Mouse (Mus musculus) heart, adult 8-10 months (tissue): Measurements from ENCODE around the gene Kantr. TPM values are rescaled to one million over a fixed set of nuclear protein-coding genes. Genes with fewer than 3 reads are reported as not detected.
"Not testable (repeated sequence)": the region's sequence is repeated elsewhere in the genome, so short reads cannot be mapped to it uniquely, and the experiment has no call there.

Experiments used
- DNase-seq: peaks from one replicate; pipeline ENCODE4 v3.0.0; 2022; ENCODE audit warnings: low spot score
- total RNA-seq, 4 experiments: library from RNA; stranded (reverse); gene quantifications; 2 replicates each; pipeline ENCODE4 v1.2.4; 2022

Gene Kantr
- 1 to 10 TPM; 2.3 to 5.2 (median 2.5) TPM for total RNA-seq

DNA sequence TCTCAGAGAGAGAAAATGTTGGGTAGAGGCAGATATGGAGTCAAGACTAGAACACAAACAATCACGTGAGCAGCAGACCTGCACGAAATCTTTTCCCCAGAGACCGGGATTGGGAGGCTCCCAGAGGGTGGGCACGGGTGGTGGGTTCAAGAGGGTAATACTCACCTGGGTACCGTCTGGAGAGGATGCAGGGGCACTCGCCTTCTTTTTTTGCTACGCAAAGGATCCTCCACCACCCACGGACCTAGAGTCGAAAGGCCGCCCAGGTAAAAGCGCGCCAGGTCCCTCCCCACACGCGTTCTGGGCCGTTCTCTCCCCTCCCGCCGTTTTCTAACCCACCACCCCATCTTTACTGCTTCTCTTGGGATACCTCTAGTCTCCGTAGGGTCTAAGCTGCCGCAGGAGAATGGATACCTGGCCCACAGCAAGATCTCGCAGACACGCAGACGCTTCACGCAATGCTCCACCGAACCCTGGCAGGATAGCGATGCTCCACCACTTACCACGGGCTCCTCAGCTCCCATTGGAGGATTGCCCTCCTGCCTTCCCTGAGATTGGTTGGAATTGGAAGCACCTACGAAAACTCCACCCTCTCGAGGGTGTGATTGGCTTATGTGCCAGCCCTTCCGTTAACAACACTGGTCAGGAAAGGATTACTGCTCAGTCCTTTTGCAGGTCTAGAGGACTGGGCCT lies at the start of gene Kantr:
Gene Kantr, minus strand, starts transcription at position 500 of the 693 bp plus-strand sequence.
- DNase-seq, result peak; percentile 86

DNA sequence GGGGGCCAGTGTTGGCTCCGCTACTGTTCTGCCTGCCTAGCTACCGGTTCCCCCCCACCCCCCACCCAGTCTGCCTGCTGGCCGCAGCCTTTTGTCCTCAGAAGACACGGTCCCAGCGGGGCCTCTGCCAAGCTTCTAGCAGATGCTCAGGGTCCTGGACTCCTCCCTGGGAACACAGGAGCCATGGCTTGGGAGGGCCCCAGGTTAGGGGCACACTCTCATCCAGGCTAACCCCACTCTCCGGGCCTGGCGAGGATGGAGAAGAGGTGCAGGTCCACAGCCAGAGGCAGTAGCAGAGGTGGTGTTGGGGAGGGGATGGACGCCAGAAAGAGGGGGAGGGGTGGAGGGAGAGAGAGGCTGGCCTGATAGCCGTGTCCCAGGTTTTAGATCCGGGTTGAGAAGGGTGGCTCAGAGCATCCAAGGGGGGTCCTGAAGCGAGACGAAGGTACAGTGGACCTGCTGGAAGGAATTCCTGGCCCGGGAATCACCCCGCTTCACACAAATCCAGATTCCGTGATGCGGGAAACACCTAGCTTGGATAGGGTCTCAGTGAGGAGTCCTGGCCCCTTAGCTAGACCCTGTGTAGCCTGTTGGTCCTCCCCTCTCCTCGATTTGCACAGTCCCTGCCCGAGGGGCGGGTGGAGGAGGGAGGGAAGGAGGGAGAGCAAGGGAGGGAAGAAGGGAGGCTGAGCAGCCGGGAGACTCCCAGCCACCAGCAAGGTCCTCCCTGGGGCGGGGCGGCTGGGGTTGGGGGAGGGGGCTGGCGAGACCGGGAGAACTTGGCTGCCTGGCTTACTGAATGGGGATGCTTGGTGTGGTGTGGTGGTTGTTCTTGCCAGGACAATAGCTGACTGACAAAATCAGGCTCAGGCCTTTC lies 41.3 kb upstream of the Kantr start, which contains the start of gene Gpr173:
Gene Gpr173, minus strand, starts transcription at position 308 of the 877 bp plus-strand sequence.
- DNase-seq, result peak; percentile 19

GRCm38 (mm10) chrX:152368054-152368396 lies 40.7 kb upstream of the Kantr start:
- DNase-seq, result no peak

- DNase-seq, result no peak
Measured at GRCm38 (mm10) chrX:152366418-152366817, 39.1 kb upstream of the Kantr start.

- peak; percentile 44 for DNase-seq
Measured at GRCm38 (mm10) chrX:152352553-152353153, 25.4 kb upstream of the Kantr start.

DNA sequence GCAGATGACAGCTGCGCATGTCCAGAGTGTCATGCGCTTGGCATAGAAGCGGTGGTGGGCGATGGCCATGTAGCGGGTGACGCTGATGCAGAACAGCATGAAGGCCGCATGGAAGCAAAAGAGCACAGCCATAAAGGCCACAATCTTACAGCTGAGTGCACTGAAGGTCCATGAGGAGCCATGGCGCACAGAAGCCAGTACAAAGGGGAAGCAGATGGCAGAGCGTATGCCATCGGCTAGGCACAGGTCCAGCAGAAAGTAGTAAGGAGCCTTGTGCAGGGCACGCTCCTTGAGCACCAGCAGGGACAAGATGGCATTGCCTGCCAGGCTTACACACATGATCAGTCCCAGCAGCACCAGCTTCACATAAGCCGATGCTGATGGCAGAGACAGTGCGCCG lies 19.7 kb upstream of the Kantr start:
- DNase-seq, result no peak

- no peak for DNase-seq
Measured at GRCm38 (mm10) chrX:152346587-152346986, 19.3 kb upstream of the Kantr start.

GRCm38 (mm10) chrX:152342903-152343302 lies 15.6 kb upstream of the Kantr start:
- DNase-seq, result no peak

- peak; percentile 93 for DNase-seq
Measured at GRCm38 (mm10) chrX:152342358-152342901, 15.1 kb upstream of the Kantr start, which contains the start of gene Tspyl2. TSS of gene Tspyl2 (minus strand) at chrX:152342425.

DNA sequence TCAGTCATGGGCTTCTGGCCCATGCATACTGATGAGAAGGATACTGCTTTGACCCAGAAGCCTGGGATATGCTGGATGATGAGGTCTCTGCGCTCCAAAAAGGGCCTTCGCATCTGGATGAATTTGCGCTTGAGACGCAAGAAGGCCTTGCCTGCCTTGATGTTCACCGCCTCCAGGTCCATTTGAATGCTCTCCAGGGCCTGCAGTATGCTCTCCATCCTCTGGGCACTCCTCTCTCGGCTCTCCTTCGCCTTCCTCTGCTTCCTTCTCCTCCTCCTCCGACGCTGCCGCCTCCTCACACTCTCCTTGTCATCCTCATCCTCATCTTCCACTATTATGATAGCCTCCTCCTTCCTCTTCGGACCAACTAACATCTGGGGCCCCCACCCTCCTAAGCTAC lies 14.2 kb upstream of the Kantr start:
- DNase-seq, result no peak

DNA sequence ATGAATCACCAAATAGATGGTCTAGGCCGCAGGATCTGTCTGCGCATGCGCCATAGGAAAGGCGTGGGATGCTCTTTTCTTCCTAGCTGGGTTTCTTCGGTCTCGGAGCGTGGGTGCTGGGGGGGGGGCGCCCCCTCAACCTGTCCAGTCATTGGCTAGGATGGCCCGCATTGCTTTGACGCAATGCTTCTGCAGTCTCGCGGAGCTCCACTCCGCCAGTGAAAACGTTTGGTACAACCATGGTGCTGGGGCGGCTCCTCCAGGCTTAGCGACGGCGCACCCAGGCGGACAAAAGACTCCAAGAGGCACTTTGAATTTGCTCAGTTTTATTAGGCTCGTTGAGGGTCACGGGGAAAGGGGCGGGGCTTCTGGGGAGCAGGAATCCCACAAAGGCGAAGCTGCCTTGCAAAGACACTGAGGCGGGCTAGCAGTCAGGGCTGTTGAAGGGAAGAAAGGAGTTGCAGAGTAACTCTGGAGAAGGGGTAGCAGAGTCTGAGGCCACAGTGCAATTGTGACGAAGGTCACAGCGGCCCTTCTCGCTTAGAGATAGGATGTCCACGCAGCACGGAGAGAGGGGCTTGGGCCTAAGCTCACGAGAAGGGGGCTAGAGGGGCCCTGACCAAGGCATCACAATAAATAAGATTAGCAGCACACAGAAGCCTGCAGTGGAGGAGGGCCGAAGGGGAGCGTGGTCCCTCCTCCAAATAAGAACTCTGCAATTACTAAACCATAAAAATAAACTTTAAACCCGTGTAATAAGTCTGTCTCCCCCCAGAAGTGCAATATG lies 9.4 kb upstream of the Kantr start:
- DNase-seq, result peak; percentile 90

DNA sequence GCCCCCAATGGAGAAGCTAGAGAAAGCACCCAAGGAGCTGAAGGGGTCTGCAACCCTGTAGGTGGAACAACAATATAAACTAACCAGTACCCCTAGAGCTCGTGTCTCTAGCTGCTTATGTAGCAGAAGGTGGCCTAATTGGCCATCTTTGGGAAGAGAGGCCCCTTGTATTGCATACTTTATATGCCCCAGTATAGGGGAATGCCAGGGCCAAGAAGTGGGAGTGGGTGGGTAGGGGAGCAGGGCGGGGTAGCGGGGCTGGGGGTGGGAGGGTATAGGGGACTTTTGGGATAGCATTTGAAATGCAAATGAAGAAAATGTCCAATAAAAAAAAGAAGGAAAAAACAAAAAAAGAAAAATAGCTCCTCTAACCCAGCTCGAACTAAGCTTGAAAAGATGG lies 8.8 kb upstream of the Kantr start:
- DNase-seq, result not testable (repeated sequence)

DNA sequence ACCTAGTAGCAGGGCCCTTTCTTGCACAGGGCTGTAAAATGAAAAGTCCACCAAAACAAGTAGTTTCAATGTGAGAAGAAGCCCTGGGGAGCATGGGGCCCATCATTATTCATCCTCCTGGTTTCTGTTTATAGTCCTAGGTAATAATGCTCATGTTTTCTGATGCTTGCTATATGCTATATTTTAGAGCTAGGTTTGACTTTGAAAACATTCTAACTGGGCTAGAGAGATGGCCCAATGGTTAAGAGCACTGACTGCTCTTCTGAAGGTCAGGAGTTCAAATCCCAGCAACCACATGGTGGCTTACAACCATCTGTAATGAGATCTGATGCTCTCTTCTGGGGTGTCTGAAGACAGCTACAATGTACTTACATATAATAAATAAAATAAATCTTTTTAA lies 2.1 kb upstream of the Kantr start:
- DNase-seq, result not testable (repeated sequence)

GRCm38 (mm10) chrX:152327689-152328052 lies 376 bp upstream of the Kantr start:
- DNase-seq, result no peak

- no peak for DNase-seq
Measured at GRCm38 (mm10) chrX:152323584-152323983, 3.7 kb downstream of the Kantr start.

GRCm38 (mm10) chrX:152322776-152323175 lies 4.5 kb downstream of the Kantr start:
- DNase-seq, result no peak

- DNase-seq, result no peak
Measured at GRCm38 (mm10) chrX:152320535-152320934, 6.8 kb downstream of the Kantr start.

GRCm38 (mm10) chrX:152307942-152308341 lies 19.4 kb downstream of the Kantr start:
- no peak for DNase-seq

GRCm38 (mm10) chrX:152307371-152307770 lies 19.9 kb downstream of the Kantr start:
- DNase-seq, result no peak

DNA sequence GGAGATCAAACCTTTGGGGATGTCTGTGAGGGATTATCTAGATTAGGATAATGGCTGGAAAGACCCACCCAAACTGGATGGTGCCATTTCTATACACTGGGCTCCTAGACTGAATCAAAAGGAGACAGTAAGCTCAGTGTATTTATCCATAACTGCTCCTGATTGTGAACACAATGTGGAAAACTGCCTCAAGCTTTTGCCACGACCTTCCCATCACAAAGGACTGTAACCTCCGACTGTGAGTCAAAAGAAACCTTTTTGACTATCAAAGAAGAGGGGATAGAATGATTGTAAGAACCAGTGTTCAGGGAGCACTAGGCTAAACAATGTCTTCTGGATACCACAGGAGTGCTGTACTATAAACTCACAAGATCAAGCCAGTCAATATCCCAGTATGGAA lies 21.1 kb downstream of the Kantr start:
- no peak for DNase-seq

- DNase-seq, result not testable (repeated sequence)
Measured at GRCm38 (mm10) chrX:152287026-152287425, 40.3 kb downstream of the Kantr start.
